Mouse (Mus musculus): ENCODE results near the gene Dnaaf5. TPM values are rescaled to one million over a fixed set of nuclear protein-coding genes. Genes with fewer than 3 reads are reported as not detected.

Gene Dnaaf5
- polyA plus RNA-seq (2017; shearing (Covaris generic)), result 8.2 TPM

DNA sequence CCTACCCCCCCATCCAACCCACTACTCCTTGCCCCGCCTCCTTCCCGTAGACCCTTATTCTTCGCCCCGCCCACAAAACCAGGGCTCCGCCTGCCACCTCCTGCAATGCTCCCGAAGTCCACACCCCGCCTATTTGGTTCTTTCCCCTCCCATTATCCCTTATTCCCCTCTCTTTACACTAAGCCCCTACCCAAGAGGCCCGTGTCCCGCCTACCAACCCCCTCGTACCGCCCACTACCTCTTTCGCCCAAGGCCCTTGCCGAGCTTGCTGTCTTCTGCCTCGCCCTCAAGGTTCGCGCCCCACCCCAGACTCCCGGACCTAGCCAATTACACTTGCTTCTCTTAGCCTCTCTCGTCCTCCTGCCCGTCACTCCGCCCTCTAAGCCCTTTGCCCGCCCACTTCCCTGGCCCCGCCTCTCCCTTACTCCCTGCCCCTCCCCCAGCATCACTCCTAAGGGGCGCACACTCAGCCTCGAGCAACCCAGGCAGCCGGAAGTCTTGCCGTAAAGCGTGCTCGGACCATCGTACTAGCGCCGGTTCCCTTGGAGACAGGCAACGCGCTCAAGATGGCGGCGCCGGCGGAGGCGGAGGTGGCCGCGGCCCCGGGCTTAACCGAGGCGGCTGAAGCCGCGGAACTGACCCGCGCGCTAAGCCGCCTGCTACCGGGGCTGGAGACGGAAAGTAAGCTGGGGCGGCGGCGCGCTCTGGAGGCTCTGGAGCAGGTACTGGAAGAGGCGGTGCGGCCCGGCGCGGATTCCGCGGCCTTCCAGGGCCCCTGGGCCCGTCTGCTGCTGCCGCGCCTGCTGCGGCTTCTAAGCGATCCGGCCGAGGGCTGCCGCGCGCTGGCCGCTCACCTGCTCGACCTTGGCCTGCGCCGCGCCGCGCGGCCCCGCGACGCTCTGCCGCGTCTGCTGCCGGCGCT is at the start of gene Dnaaf5, which contains the start of gene Prkar1b:
Gene Dnaaf5 (plus strand): TSS at position 543 of the 922 bp plus-strand sequence.
Gene Prkar1b (minus strand): TSS at position 321 of the 922 bp plus-strand sequence.

DNA sequence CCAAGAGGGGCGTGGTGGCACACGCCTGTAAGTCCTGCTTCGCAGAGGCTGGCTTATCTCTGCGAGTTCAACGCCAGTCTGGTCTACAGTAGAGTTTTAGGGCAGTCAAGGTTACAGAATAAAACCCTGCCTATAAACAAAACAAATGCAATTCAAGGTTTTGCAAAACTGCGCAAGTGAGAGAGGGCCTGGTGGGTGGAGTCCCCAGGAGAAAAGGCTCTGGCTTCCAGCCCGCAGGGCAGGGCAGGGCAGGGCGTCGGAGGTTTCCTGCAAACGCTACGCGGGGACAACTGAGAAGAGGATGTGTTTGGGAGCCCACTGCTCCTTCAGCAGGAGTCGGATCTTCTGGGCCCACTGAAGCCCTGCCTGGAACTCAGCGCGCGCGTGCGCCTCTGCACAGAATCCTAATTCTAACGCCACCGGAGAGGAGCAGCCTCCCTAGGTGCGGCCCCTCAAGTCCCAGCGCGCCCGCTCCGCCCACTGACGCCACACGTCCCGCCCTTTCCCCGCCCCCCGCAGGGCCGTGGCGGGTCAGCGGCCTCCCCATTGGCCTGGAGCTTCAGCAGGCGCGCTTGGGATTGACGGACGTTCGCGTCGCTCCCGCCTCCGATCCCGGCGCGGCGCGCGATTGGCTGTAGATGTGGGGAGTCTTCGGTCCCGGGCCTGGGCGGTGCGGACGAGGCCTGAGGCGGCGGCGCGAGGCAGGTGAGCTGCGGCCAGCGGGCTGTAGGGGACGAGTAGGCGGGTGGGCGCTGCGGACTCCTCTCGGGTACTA is 50.2 kb downstream of the Dnaaf5 start, which contains the start of gene Sun1:
Gene Sun1 (plus strand): TSS at position 643 of the 775 bp plus-strand sequence.

Other genes starting within 250 kb of the Dnaaf5 start
- not detected for gene Pdgfa, start 152.9 kb upstream of the Dnaaf5 start, polyA plus RNA-seq (2017; shearing (Covaris generic))
- 2.1 TPM for gene Prkar1b, start 222 bp upstream of the Dnaaf5 start, polyA plus RNA-seq (2017; shearing (Covaris generic))
- gene Sun1, start 50.4 kb downstream of the Dnaaf5 start, polyA plus RNA-seq (2017; shearing (Covaris generic)), result 60.6 TPM
- gene Get4, start 102.1 kb downstream of the Dnaaf5 start, polyA plus RNA-seq (2017; shearing (Covaris generic)), result 14.8 TPM
- gene Adap1, start 175.4 kb downstream of the Dnaaf5 start, polyA plus RNA-seq (2017; shearing (Covaris generic)), result 2.8 TPM
- 50.5 TPM for gene Cox19, start 201.2 kb downstream of the Dnaaf5 start, polyA plus RNA-seq (2017; shearing (Covaris generic))
- not detected for gene Cyp2w1, start 202.4 kb downstream of the Dnaaf5 start, polyA plus RNA-seq (2017; shearing (Covaris generic))
- gene Gpr146, start 227.5 kb downstream of the Dnaaf5 start, polyA plus RNA-seq (2017; shearing (Covaris generic)), result 9.2 TPM